Mouse (Mus musculus): ENCODE measurements around the gene Hectd2.

Gene Hectd2

DNA sequence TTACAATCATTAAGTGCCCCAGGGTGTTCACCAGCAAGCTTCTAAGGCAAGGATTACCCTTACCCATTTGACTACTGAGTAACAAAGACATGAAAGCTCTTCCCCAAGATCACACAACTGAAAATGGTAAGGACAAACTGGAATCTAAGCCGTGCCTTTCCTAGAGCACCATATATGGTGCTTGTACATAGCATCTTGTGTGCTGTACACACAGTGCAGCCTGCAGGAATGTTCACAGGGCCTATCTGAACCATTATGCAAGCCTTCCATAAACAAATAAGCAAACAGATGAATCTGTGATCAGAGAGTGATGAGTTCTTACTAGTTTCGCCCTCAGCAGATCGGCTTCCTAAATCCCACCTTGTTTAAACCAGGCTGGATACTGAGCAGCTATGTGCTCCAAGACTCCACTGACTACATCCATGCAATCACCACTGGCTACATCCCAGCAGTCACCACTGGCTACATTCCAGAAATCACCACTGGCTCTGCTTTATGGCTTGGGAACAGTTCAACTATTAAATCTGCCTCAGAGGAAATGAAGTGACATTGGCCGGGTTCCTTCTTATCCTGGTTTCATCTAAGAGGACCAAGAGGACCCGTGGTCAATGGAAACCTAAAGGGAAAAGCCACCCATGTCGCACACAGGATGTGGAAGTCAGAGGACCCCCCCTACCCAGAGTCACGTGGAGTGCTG, 91.8 kb downstream of the Hectd2 start:
- DNase-seq (ENCODE audit: low read depth, low spot score) = no peak

DNA sequence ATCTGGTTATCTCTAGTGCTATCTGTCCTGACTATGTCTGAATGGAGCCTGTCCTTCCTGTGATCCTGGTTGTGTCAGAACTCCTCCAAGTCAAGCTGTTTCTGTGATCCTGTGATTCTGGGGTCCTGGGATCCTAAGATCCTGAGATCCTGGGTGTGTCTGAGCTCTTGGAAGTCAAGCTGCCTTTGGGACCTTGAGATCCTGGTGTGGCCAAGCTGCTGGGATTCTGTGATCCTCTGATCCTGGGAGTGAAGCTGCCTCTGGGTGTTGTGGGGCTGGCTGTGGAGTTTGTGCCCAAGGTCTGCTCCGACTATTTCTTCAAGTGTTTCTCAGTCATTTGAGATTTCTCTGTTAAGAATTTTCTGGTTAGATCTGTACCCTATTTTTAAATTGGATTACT, 98.2 kb downstream of the Hectd2 start:
- no peak for DNase-seq (ENCODE audit: low read depth, low spot score)

DNA sequence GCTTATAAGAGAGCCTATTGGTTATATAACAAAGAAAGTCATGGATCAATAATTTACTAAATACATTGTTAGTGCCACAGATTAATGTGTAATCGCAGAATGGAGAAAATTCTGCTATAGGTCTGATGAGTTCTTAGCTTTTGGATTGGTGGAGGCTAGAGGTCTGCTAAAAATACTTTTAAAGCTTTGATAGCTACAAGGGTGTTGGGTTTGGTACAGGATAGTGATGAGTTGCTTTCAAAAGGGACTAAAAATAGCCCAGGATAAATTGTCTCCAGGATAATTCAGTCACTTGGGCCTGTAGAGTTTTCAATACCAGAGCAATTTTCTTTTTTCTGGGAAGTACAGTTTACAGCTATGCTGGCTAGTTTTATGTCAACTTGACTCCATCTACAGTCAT, 108.3 kb downstream of the Hectd2 start:
- DNase-seq (ENCODE audit: low read depth, low spot score) = no peak

- no peak for DNase-seq (ENCODE audit: low read depth, low spot score)
Observed at GRCm38 (mm10) chr19:36663918-36664317, 109.5 kb downstream of the Hectd2 start.

GRCm38 (mm10) chr19:36664417-36664816, 110.0 kb downstream of the Hectd2 start:
- no peak for DNase-seq (ENCODE audit: low read depth, low spot score)

GRCm38 (mm10) chr19:36665206-36665605, 110.8 kb downstream of the Hectd2 start:
- DNase-seq (ENCODE audit: low read depth, low spot score) = no peak

DNA sequence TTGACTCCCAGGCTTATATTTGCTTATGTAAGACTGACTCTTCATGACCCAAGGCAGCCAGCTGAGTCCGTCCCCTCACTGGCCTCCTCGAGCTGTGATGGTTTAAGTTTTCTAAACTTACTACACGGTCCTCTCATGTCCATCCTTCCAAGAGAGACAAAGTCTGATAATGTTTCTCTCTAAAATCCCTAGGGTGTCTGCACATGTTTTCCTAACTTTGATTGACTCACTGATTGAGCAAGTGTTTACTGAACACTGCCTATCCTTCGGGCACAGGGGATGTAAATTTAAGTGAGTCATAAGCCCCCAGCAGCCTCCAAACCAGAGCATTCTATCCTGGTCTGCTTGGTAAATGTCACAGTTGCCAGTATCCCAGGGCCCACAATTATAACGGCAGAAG, 111.2 kb downstream of the Hectd2 start:
- no peak for DNase-seq (ENCODE audit: low read depth, low spot score)

DNA sequence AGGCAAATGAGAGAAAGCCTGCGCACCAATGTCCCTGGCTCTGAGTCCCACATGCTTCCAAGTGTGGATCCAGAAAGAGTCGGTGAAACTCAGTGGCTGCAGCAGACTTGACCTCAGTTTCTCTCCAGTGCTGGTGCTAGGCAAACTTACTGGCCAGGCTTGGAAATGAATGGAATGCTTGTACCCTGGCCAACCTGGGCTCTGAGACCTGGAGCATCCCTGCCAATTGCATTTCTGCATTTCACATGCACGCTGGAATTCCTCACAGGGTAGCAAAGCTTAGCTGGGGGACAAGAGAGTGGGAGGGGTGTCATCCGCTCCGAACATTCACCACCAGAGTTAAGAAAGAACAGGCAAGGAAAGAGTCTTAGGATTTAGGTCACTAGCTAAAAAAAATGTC, 112.0 kb downstream of the Hectd2 start:
- DNase-seq (ENCODE audit: low read depth, low spot score) = no peak

DNA sequence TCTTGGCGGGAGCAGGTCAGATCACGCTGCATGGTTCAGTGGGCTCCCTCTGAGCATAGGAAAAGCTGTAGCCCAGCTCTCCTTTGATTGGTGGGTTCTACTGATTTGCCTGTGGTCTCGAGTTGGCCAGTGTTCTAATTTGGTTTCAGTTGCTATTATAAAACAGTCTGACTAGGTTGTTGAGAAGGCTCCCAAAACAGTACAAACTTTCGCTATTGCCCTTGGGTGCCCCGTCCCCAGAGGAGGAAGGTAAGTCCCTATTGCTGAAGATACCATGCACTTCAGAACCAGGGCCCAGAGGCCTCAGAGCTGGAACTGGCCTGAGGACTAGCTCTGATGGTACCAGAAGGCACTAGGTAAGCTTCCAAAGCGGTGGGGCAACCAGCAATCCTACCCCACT, 112.9 kb downstream of the Hectd2 start:
- no peak for DNase-seq (ENCODE audit: low read depth, low spot score)

DNA sequence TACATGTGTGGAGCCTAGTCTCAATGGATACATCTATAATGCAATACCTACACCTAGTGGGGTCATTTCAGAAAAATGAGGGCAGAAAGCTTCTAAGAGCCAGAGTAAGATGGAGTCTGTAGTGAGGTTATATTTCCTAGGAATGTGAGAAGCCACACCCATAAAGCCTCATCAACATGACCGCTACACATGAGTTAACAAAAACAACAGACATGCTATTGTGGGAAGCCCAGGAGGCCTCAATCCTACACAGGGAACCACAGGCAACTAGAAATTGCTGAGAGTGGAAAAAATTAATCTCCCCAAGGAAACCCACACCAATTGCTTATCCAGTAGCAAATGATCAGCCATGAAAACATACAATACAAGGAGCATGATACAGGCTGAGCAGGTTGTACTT, 113.7 kb downstream of the Hectd2 start:
- DNase-seq (ENCODE audit: low read depth, low spot score) = no peak

GRCm38 (mm10) chr19:36668881-36669639, 114.6 kb downstream of the Hectd2 start:
- DNase-seq (ENCODE audit: low read depth, low spot score) = no peak

DNA sequence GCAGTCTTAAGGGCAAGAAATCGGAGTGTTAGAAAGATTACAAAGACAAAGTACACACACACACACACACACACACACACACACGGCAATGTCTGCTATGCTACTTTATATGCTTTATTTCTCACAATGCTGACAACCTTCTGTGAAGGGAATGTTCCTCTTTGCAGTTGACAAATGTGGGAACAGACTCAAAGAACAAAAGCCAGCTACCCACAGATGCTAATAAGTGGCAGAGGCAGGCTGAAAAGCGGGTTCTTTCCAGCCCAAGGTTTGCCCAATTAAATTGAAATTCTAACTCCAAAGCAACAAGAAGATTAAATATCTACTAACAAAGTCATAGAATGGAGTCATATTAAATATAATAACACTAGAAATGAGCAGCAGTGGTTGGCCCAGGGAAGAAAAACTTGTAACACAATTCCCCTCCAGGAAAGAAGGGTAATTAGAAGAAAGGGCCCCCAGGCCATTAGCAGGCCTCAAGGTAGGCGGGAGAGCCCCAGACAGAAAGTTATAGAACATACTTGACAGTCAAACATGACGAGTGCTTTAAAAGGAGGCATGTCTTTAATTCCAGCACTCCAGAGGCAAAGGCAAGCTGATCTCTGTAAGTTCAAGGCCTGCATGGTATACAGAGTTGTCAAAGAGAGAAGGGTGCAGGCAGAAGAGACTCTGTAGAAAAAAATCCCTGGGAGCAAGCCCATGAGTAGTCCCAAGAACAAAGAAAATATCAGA, 115.4 kb downstream of the Hectd2 start:
- DNase-seq (ENCODE audit: low read depth, low spot score) = no peak
